Mouse (Mus musculus) adrenal gland, adult (tissue): Measurements from ENCODE around the gene Cts6.
"Not testable (repeated sequence)": the region's sequence is repeated elsewhere in the genome, so short reads cannot be mapped to it uniquely, and the experiment has no call there.

Source experiments
- DNase-seq, 2 experiments: peaks; one replicate each; pipeline ENCODE4 v3.0.0; 2022 to 2023; ENCODE audit warnings: low spot score in 1 of 2; ENCODE audit not compliant: inconsistent age in 2 of 2

Gene Cts6

GRCm38 (mm10) chr13:61203310-61203709 is at the start of gene Cts6:
TSS of gene Cts6 (minus strand) at chr13:61203410.
- no peak for DNase-seq

DNA sequence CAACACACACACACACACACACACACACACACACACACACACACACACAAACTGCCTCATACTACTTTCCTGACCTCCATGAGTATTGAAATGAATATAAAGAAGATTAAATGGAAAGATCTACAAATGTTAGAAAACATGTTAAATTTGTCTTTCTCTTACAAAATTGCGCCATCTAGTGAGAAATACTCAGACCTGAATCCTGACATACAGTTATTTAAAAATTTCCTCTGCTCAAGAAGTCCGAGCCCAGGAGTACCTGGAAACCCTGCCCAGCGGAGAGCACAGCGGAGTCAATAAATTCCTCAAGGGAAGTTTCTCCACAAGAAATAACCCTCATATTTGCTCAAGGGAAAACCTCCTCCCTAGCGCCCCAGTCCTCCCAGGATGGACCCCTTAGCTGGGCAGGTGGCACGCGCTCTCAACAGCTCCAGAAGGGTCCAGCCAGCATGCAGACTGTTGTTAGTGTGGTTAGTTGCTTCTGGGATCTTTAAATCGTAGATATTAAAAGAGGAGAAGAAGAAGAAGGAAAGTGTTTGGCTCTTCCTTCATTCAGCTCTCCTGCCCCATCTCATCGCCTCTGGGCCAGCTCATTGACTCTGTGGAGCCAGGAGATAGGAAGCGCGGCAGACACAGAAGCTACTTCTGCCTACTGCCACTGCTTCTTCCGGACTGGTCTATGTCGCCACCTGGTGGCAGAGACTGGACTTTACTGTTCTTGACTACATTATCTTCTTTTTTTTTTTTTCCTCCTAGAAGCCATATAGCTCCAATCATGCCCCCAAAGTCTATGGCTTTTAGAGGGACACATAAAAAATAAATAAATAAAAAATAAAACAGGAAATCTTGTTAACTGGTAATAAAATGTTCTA is 38.1 kb upstream of the Cts6 start:
- DNase-seq = peak; percentile 21 to 68

- DNase-seq = not testable (repeated sequence)
Measured at GRCm38 (mm10) chr13:61185151-61185933, 17.9 kb downstream of the Cts6 start.

DNA sequence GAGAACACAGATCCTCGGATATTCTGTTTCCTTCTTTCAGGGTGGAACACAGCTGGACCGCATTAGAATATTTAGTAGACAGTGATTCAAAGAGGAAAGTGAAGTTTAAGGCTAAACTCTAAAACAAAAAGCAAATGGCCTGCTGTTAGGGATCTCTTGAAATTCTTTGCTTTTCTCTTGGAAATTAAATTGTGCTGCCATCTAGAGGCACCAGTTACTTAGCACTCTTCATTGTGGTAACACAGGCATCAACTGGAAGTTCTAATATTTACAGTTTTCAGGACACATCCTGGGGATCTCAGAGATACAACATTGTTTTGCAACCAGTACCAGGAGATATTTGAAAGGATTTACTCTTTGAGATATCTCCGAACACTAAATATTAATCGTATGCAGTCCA is 38.6 kb downstream of the Cts6 start:
- DNase-seq = no peak

DNA sequence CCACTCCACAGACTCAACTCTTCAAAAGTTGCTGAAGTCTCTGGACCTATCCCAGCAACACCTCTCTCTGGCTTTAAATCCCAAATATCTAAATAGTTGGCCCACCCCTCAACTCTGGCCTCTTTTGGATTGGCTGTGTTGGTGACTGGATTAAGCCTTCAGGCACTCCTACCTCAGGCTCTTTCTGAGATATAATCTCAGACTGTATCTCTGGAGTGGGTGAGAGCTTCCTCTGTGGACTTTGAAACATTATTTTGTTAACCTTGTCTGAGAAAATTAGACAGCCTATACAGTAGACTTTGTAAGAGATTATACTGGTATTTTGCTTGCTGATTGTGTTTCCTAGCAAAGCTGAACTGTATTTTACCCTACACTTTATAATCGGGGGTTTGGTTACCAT is 39.1 kb downstream of the Cts6 start, which contains the start of gene Ctsr:
Gene Ctsr (minus strand): TSS at position 101 of the 400 bp plus-strand sequence.
- no peak for DNase-seq
